Mouse (Mus musculus) heart, adult 10 weeks (tissue): ENCODE data around the gene Ccdc121. TPM values are rescaled to one million over a fixed set of nuclear protein-coding genes. Genes with fewer than 3 reads are reported as not detected.

Source experiments
- polyA plus RNA-seq: library from polyadenylated mRNA; stranded (reverse); fragments of 350-450 nt; fragmentation: Illumina TruSeq; extraction: RNeasy Lipid Tissue Mini Kit (QIAGEN cat#74804); gene quantifications from one replicate; pipeline ENCODE4 v1.2.3, GENCODE M21; 2014; ENCODE audit warnings: low read depth, low replicate concordance

Ccdc121 gene
- polyA plus RNA-seq: not detected

GRCm38 (mm10) chr1:181511307-181511706 lies at the start of gene Ccdc121:
Gene Ccdc121, minus strand, starts transcription at chr1:181511451.

Other genes with a start within 250 kb of the Ccdc121 start
- gene Cnih3, start 158.8 kb downstream of the Ccdc121 start, polyA plus RNA-seq: not detected
- gene Dnah14, start 65.1 kb upstream of the Ccdc121 start, polyA plus RNA-seq: not detected